Mouse (Mus musculus): Measurements from ENCODE around the gene Cdkn2a.

Gene Cdkn2a

GRCm38 (mm10) chr4:89294486-89295440, at the start of gene Cdkn2a:
Gene Cdkn2a (minus strand): TSS chr4:89294653.
- DNase-seq, result peak; percentile 5 to 40

GRCm38 (mm10) chr4:89313461-89313860, 19.0 kb upstream of the Cdkn2a start:
- DNase-seq, result no peak

- peak; percentile 47 to 69 for DNase-seq
Measured at GRCm38 (mm10) chr4:89310491-89311254, 16.2 kb upstream of the Cdkn2a start, which contains the start of gene Cdkn2b. Gene Cdkn2b (minus strand): TSS chr4:89311039.

- DNase-seq, result no peak
Measured at GRCm38 (mm10) chr4:89309996-89310395, 15.5 kb upstream of the Cdkn2a start.

GRCm38 (mm10) chr4:89308001-89308400, 13.5 kb upstream of the Cdkn2a start:
- DNase-seq, result no peak

GRCm38 (mm10) chr4:89306798-89307365, 12.4 kb upstream of the Cdkn2a start:
- DNase-seq, result no peak

- no peak for DNase-seq
Measured at GRCm38 (mm10) chr4:89305691-89306090, 11.2 kb upstream of the Cdkn2a start.

GRCm38 (mm10) chr4:89303281-89303995, 9.0 kb upstream of the Cdkn2a start:
- DNase-seq, result no peak

- DNase-seq, result no peak
Measured at GRCm38 (mm10) chr4:89302129-89302528, 7.7 kb upstream of the Cdkn2a start.

GRCm38 (mm10) chr4:89299721-89300120, 5.3 kb upstream of the Cdkn2a start:
- DNase-seq, result no peak

GRCm38 (mm10) chr4:89295441-89296220, 1.2 kb upstream of the Cdkn2a start:
- no peak for DNase-seq

GRCm38 (mm10) chr4:89294091-89294485, 365 bp downstream of the Cdkn2a start:
- no peak for DNase-seq

- no peak for DNase-seq
Measured at GRCm38 (mm10) chr4:89293516-89293915, 937 bp downstream of the Cdkn2a start.

GRCm38 (mm10) chr4:89289028-89289427, 5.4 kb downstream of the Cdkn2a start:
- DNase-seq, result no peak

GRCm38 (mm10) chr4:89286566-89286965, 7.9 kb downstream of the Cdkn2a start:
- no peak for DNase-seq

- no peak for DNase-seq
Measured at GRCm38 (mm10) chr4:89285688-89286087, 8.8 kb downstream of the Cdkn2a start.

GRCm38 (mm10) chr4:89282661-89283060, 11.8 kb downstream of the Cdkn2a start:
- no peak for DNase-seq

GRCm38 (mm10) chr4:89282036-89282566, 12.4 kb downstream of the Cdkn2a start:
- no peak for DNase-seq

GRCm38 (mm10) chr4:89281236-89281635, 13.2 kb downstream of the Cdkn2a start:
- DNase-seq, result no peak

GRCm38 (mm10) chr4:89279641-89280040, 14.8 kb downstream of the Cdkn2a start:
- DNase-seq, result no peak

GRCm38 (mm10) chr4:89277381-89277940, 17.0 kb downstream of the Cdkn2a start:
- DNase-seq, result no peak
